ENCODE assay signal across 13 mouse cellular contexts in the genomic region with DNA sequence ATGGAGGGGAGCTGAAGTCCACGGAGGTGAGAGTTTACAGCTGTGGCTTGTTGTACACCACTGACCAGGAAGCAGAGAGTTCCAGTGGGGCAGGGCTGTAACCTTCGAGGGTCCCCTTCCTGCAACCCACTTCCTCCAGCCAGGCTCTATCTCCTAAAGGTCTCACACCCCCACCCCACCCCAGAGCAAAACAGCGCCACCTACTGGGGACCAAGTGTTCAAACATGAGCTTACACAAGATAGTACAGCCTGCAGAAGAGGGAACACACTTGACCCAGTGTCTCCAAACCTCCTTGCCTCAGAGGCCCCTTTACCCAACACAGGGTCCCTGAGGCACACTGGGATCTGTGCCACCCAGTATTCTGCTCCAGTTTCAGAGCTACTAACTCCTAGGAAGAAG.
DNase-seq lines count a peak whose midpoint lies in the region; TF ChIP-seq lines count a peak whose summit lies in the region.
"Had no signal": no experiment of that assay in that cellular context is flagged by ENCODE, and none has a peak within 500 bp of the region (broad histone marks: within the 10 kb centered on the region; RNA-seq: fewer than 3 reads in every experiment).

No protein-coding gene starts in this region.

- intact Hi-C loops in gastrocnemius, adult 2 months (cut with DNase I) = no loop called here
- intact Hi-C loops in gastrocnemius, postnatal 36 days (cut with DNase I) = loop anchor here (10.0 kb wide), 1 partner anchor 285 kb away; no protein-coding TSS in a partner anchor
- intact Hi-C loops in left cerebral cortex, postnatal 4 days (cut with DNase I) = no loop called here
- intact Hi-C loops in left cerebral cortex, postnatal 25 days (cut with DNase I) = no loop called here

- H3K4me3 ChIP-seq in gastrocnemius, adult 2 months = no peak overlapping the region
- H3K4me3 ChIP-seq: heart, embryonic 13.5 days; limb, embryonic 10.5 days had no signal

- DNase-seq in gastrocnemius, adult 2 months = no peak
- no peak for DNase-seq in gastrocnemius, postnatal 36 days
- peak; percentile 35 for DNase-seq in left cerebral cortex, postnatal 4 days
- no peak for DNase-seq in left cerebral cortex, postnatal 25 days (ENCODE audit: low spot score in 2 of 2)
- DNase-seq in thymus, postnatal 4 days = peak; percentile 52
- DNase-seq in thymus, postnatal 0 days (ENCODE audit: low spot score) = no peak
- DNase-seq in testis, postnatal 14 days (ENCODE audit: low spot score) = peak; percentile 22
- no peak for DNase-seq in frontal cortex, postnatal 36 days (ENCODE audit: low spot score in 2 of 2)
- DNase-seq: adrenal gland, postnatal 25 days; lung, postnatal 10 days; spleen, adult 18-20 months had no signal

- peak; percentile 39 for TF ChIP-seq CTCF in gastrocnemius, adult 2 months (IDR thresholded peaks at IDR 0.05)

- no peak overlapping the region for H3K27ac ChIP-seq in gastrocnemius, adult 2 months
- H3K27ac ChIP-seq: heart, embryonic 13.5 days; limb, embryonic 10.5 days had no signal

Comparison
In these comparisons a context has a peak if more than half of its experiments do, and no peak if none do; other contexts are left out.
1. DNase-seq: peak in left cerebral cortex, postnatal 4 days (single experiment), thymus, postnatal 4 days (single experiment) and testis, postnatal 14 days (single experiment); none in gastrocnemius, adult 2 months (single experiment), gastrocnemius, postnatal 36 days (0 of 2), left cerebral cortex, postnatal 25 days (0 of 2), thymus, postnatal 0 days (single experiment) and frontal cortex, postnatal 36 days (0 of 2).